Mouse (Mus musculus): ENCODE results near the gene Zfp770.

The Zfp770 gene

DNA sequence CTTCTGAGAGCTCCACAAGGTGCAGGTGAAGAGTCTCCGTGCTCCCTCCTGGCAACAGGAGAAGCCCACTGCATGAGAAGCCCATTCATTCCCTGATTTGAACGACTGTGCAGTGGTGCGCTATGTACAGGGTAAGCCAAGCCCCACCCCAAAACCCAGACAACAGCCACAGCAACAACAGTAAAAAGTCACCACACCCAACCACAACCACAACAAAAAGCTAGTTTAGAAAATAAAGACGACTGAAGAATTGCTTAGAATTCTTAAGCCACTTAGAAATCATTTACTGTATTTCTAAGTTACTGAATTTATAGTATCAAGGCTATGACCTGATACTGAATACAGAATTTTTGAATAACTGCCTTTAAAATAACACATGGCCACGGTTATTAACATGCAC, 56.4 kb downstream of the Zfp770 start:
- DNase-seq (ENCODE audit: low spot score in 2 of 2): no peak

DNA sequence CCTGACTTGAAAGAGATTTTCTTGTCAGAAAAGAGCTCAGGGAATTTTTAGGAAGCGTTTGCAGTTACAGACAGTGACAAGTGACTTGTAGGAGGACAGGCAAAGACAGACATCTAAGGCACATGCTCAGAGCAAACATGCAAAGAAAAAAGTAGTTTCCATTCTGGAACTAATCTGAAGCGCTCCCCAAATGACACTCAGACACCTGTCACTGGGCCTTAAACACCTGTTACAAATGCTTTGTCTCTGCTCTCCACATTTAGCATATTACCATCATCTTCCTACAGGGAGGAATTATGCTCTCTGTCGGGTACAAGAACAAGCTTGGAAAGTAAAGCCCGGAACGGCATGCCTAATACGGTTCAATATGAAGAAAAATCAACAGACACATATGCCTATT, 57.4 kb downstream of the Zfp770 start:
- DNase-seq (ENCODE audit: low spot score in 2 of 2): no peak

Data from frontal cortex, postnatal 14 days (tissue).